Mouse (Mus musculus): Measurements from ENCODE around the gene Fndc5. TPM values are rescaled to one million over a fixed set of nuclear protein-coding genes. Genes with fewer than 3 reads are reported as not detected.

Gene Fndc5
- total RNA-seq, 2 experiments from 2014 or later: not detected

DNA sequence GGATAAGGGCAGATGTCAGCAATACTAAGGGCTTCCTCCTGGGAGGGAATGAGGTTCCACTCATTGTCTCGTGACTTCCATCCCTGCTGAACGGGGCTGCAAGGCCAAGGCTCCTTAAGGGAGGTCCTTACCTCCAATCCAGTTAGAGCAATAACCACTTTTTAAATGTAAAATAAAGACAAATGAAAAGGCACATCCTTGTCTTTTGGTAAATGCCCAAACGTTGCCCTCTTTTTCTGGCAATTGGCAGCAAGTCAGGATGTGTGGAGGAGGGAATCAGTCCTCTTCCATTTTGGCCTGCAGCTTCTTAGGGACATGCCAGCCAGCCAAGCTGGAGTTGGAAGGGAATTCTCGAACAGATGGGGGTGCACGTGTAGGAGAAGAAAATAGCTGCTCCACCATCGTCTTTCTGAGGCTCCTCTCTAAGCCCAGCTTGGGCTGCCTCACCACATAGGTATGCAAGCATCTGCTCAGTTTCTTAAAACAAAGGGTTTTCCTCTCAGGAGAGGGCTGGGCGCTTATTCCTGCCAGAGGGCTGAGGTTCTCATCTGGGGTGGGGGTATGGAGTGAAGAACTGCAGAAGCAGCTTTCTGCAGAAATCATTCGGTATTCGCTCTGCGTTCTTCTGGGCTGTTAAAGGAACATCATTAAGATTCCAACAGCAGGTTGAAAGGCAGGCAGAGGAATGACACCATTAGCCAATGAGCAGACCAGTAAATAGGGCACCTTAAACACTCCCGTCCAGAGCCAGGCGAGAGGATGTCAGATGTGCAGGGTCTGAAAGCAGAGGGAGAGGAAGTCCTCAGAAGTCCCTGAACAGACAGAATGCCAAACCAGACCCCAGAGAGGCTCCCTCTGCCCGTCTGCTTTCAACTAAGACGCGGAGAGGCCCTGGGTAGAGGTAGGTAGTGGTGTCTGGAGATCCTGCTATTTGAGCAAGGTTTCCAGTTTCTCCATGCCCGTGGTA lies 7.9 kb downstream of the Fndc5 start:
- ATAC-seq (replicated peaks; ENCODE audit: poor library complexity, severe bottlenecking): no peak

DNA sequence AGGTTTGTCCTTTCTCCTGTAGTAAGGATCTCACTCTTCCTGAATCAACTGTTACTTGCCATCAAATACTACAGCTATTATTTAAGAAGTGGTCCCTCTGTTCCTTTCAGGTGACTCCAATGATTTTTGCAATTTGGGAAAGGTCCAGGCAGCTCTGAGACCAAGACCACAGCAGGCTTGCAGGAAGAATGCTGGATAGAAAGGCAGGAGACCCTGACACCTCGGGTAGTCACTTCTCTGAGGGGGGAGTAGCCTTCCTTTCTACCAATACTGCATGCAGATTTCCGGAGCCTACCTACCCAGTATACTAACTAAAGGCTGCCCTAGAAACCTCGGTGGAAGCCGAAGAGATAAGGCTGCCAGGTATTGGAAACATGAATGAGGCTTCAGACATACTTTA lies 8.6 kb downstream of the Fndc5 start:
- ATAC-seq (replicated peaks; ENCODE audit: poor library complexity, severe bottlenecking): no peak

- ATAC-seq (replicated peaks; ENCODE audit: poor library complexity, severe bottlenecking): no peak
Measured at GRCm38 (mm10) chr4:129145943-129146342, 9.1 kb downstream of the Fndc5 start.

- ATAC-seq (replicated peaks; ENCODE audit: poor library complexity, severe bottlenecking): no peak
Measured at GRCm38 (mm10) chr4:129146392-129146791, 9.6 kb downstream of the Fndc5 start.

DNA sequence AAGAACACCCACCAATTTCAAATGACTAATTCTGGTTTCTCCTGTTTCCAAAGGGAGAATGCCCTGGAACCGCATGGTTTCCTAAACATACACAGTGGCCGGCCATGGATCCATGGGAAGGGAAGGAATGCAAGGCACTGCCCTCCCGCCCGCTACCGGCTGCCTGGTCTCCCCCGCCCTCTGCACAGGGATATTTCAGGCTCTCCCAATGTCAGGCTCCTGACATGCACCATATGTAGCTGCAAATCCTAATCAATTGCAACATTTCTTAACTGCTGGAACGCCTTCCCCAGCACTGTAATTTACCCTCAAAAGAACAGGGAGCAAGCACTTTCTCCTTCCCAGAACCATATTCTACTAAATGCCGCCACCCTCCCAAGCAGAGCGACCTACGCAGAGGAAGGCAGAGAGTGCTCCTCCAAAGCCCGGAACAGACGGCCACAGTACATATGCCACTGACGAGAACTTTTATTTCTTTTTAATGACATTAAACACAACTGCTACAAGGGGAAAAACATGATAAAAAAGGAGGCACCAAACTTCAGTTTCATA lies 10.8 kb downstream of the Fndc5 start:
- no peak for ATAC-seq (replicated peaks; ENCODE audit: poor library complexity, severe bottlenecking)

- no peak for ATAC-seq (replicated peaks; ENCODE audit: poor library complexity, severe bottlenecking)
Measured at GRCm38 (mm10) chr4:129149321-129149720, 12.5 kb downstream of the Fndc5 start.

GRCm38 (mm10) chr4:129151276-129151811 lies 14.5 kb downstream of the Fndc5 start:
- no peak for ATAC-seq (replicated peaks; ENCODE audit: poor library complexity, severe bottlenecking)

DNA sequence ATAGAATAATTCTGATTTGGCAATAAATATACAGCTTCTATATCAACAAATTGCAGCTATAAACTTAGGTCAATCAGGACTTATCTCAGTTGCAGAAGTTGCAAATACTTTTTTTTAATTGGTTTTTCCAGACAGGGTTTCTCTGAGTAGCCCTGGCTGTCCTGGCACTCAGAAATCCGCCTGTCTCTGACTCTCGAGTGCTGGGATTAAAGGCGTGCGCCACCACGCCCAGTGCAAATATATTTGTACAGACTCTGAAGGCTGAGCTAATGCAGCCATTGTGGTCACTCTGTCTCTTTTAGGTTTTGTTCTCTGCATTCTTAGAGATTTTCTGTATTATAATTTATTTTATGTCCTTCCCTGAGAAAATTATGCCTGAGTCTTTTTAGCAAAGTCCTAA lies 20.7 kb downstream of the Fndc5 start:
- ATAC-seq (replicated peaks; ENCODE audit: poor library complexity, severe bottlenecking): no peak

- ATAC-seq (replicated peaks; ENCODE audit: poor library complexity, severe bottlenecking): no peak
Measured at GRCm38 (mm10) chr4:129158549-129158948, 21.8 kb downstream of the Fndc5 start.

- no peak for ATAC-seq (replicated peaks; ENCODE audit: poor library complexity, severe bottlenecking)
Measured at GRCm38 (mm10) chr4:129161076-129161475, 24.3 kb downstream of the Fndc5 start.

DNA sequence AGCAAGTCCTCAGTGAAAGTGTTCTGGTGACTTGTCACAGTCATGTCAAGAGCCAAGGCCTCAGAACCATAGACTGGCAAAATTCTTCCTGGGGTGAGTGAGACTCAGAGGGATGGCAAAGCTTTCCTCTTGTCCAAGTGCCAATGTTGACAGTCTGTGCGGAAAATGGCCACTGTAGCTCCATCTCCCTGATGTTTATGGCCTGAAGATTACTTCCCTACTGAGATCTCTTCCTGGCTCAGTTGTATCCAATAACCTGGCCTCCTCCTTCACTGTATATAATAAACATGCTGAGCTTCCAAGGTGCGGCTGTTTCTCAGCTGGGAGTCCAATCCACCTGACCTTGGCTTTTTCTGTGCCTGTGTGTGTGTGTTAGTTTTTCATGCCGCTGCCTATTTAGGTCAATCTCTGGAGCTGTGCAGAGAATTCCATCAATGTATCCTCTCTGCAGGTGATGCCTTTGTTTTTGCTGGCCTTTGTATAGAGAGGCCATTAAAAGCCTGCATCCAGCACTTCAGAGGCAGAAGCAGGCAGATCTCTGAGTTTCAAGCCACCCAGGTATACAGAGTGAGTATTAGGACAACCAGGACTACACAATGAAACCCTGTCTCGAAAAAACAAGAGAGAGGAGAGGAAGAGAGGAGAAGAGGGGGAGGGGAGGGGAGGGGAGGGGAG lies 24.9 kb downstream of the Fndc5 start:
- no peak for ATAC-seq (replicated peaks; ENCODE audit: poor library complexity, severe bottlenecking)

DNA sequence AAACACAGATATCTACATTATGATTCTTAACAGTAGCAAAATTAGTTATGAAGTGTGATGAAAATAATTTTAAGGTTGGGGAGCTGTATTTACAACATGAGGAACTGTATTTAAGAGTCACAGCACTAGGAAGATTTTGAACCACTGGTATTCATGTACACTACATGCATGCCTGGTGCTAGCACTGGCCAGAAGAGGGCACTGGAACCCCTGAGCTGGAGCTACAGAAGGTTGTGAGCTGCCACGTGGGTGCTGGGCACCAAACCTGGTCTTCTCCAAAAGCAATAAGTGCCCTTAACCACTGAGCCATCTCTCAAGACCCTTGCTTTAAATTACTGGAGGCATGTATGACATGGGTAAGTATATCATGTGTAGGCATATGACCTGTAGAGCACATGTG lies 35.7 kb downstream of the Fndc5 start:
- ATAC-seq (replicated peaks; ENCODE audit: poor library complexity, severe bottlenecking): no peak

DNA sequence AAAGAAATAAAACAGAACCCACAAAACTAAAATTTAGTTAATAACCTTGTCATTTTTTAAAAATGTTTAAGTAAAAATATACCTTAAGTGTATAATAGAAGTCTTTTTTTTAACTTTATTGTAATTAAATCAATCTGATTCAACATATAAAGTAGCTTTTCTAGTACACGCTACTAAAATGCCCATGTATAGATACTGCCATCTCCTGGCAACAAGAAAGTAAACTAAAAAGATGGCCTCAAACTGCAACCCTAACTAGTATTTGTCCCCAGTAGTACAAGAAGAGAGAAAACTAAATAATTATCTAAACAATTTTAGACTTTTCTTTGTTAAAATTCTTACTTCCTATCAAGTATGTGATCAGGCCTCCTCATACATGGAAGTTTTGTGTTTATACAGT lies 42.8 kb downstream of the Fndc5 start:
- no peak for ATAC-seq (replicated peaks; ENCODE audit: poor library complexity, severe bottlenecking)

DNA sequence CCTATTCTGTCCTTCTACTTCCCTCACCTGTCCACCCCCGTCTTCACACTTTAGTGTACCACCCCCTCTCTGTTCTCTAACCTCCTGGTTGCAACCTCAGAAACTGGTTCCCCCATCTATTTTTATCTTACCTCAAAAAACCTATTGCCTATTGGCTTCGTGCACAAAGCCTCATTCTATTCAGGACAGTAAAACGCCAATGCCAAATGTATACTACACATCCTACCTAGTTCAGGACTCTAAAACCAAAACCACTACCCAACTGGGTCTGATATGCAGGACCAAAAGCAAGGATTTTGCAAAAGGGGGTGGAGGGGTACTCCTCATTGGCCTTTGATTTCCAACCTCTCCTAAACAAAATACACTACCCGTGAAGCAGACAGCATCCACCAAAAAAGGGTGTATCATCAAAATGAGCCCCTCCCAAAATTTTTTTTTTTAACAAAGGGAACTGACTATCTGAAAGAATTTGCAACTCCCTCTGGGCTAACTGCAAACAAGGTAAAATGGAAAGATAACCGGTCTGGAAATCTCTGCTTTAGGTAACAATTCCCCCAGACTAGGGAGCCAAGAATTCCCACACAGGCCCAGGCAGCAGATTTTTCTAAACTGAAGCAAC lies 51.4 kb downstream of the Fndc5 start:
- no peak for ATAC-seq (replicated peaks; ENCODE audit: poor library complexity, severe bottlenecking)

GRCm38 (mm10) chr4:129188803-129189541 lies 52.2 kb downstream of the Fndc5 start:
- ATAC-seq (replicated peaks; ENCODE audit: poor library complexity, severe bottlenecking): peak; percentile 15

GRCm38 (mm10) chr4:129189542-129190519 lies 53.0 kb downstream of the Fndc5 start, which contains the start of the genes S100pbp and Yars:
TSS of gene S100pbp (minus strand) at chr4:129189727.
TSS of gene Yars (plus strand) at chr4:129189760.
- ATAC-seq (replicated peaks; ENCODE audit: poor library complexity, severe bottlenecking): peak; percentile 92

- no peak; the same call in 1 of the 2 replicates for ATAC-seq (replicated peaks; ENCODE audit: poor library complexity, severe bottlenecking)
Measured at GRCm38 (mm10) chr4:129190538-129190937, 53.7 kb downstream of the Fndc5 start.

DNA sequence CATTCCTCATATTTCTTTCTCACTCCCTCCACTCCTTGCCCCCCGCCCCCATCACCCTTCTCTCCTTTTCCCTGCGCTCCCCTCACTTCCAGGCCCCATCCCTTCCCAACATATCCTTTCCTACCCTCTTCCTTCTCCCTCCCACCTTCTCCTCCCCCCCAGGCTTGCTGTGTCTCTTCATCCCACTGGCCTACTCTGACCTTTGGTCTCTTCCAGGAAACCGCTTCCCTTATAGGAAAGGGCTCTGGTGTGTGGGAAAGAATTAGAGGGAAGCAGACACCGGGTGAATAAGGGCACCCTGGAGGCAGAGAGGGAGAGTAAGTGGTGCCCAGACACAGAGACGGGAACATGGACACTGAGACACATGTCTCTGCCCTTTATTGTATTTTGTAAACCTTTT lies 54.9 kb downstream of the Fndc5 start:
- no peak for ATAC-seq (replicated peaks; ENCODE audit: poor library complexity, severe bottlenecking)

Measured in granulocyte monocyte progenitor cell, adult 5-6 weeks (primary cell).